Mouse (Mus musculus): ENCODE measurements around the gene Spint5. TPM values are rescaled to one million over a fixed set of nuclear protein-coding genes. Genes with fewer than 3 reads are reported as not detected.

The Spint5 gene
- not detected in 2 replicates for polyA plus RNA-seq (2012; ENCODE audit: insufficient read depth, insufficient read length, missing spikeins)

GRCm38 (mm10) chr2:164715005-164715404 is at the start of gene Spint5:
Spint5 (plus strand) TSS chr2:164715305.
- TF ChIP-seq POLR2A (IDR thresholded peaks at IDR 0.05; ENCODE audit: borderline replicate concordance, low read depth, low read length) (no peak), CTCF (IDR thresholded peaks at IDR 0.05; ENCODE audit: low read depth, low read length) (no peak)
- H3K27ac ChIP-seq (ENCODE audit: insufficient read depth, low read depth, low read length) = no peak within 1 kb of the TSS
- H3K4me1 ChIP-seq (ENCODE audit: control insufficient read depth, insufficient read depth, low read length) = no peaks in the 10 kb centered on the region
- no peak within 1 kb of the TSS for H3K4me3 ChIP-seq (ENCODE audit: insufficient read depth, low read length)

DNA sequence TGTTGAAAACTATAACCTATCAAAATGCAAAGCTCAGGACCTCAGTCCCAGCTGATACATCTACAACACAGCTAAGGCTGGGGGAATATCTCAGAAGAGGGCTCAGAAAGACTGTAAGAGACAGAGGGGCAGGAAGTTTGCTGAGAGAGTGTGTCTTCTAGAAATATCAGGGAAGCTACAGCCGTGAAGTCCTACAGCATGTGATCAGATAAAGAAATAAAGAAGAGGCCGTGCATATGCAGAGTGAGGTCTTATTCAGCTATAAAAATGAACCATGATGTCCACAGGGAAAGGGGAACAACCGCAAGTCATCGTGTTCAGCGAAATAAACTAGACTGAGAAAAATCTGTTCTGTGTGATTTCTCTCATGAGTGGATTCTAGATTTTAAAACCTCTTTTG is 44.8 kb upstream of the Spint5 start:
- H3K27ac ChIP-seq (ENCODE audit: insufficient read depth, low read depth, low read length) = no peak overlapping the region
- H3K4me3 ChIP-seq (ENCODE audit: insufficient read depth, low read length) = no peak overlapping the region
- H3K4me1 ChIP-seq (ENCODE audit: control insufficient read depth, insufficient read depth, low read length) = peaks cover 5% of the 10 kb centered on the region
- TF ChIP-seq POLR2A (IDR thresholded peaks at IDR 0.05; ENCODE audit: borderline replicate concordance, low read depth, low read length) (no peak), CTCF (IDR thresholded peaks at IDR 0.05; ENCODE audit: low read depth, low read length) (no peak)

DNA sequence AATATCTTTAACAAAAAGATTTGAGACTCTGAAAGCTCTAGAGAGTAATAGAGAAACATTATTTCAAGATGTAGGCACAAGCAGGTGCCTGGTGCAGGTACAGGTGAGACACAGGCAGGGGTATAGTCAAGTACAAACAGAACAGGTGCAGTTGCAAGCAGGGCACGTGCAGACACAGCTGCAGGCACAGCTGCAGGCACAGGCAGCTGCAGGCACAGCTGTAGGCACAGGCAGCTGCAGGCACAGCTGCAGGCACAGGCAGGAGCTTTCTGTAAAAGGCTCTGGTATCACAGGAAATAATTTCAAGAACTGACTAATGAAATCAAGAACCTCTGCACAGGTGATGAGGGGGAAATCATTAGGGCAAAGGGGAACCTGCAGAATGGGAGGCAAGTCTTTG is 44.2 kb upstream of the Spint5 start:
- H3K4me3 ChIP-seq (ENCODE audit: insufficient read depth, low read length) = no peak overlapping the region
- peaks cover 5% of the 10 kb centered on the region for H3K4me1 ChIP-seq (ENCODE audit: control insufficient read depth, insufficient read depth, low read length)
- H3K27ac ChIP-seq (ENCODE audit: insufficient read depth, low read depth, low read length) = no peak overlapping the region
- no peak for TF ChIP-seq POLR2A (IDR thresholded peaks at IDR 0.05; ENCODE audit: borderline replicate concordance, low read depth, low read length)
- TF ChIP-seq CTCF (IDR thresholded peaks at IDR 0.05; ENCODE audit: low read depth, low read length) = no peak

DNA sequence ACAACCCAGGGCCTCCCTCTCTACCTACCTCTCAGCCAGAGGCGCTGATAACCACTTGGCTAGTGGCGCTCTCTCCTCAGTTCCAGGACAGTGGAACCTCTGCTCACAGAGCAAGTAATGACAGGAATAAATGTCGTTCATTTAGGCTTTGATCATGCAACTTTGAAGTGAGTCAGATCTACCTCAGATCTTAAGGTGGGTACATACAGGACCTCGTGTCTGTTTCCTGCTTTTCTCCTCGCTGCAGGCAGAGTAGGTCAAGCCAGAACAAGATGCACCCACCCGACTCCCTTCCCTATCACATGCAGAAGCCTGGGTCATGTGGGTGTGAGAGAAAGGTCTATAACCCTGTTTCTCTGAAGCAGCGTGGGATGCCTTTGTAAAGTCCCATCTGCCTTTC is 41.1 kb upstream of the Spint5 start, which contains the start of gene Wfdc11:
TSS of gene Wfdc11 (minus strand) at position 101 of the 400 bp plus-strand sequence.
- TF ChIP-seq CTCF (IDR thresholded peaks at IDR 0.05; ENCODE audit: low read depth, low read length) (no peak), POLR2A (IDR thresholded peaks at IDR 0.05; ENCODE audit: borderline replicate concordance, low read depth, low read length) (no peak)
- Histone ChIP-seq H3K4me3 (ENCODE audit: insufficient read depth, low read length) (no peak within 1 kb of the TSS), H3K27ac (ENCODE audit: insufficient read depth, low read depth, low read length) (no peak within 1 kb of the TSS), H3K4me1 (ENCODE audit: control insufficient read depth, insufficient read depth, low read length) (peaks cover 11% of the 10 kb centered on the region)

GRCm38 (mm10) chr2:164676103-164676502 is 39.0 kb upstream of the Spint5 start:
- no peak for TF ChIP-seq POLR2A (IDR thresholded peaks at IDR 0.05; ENCODE audit: borderline replicate concordance, low read depth, low read length)
- TF ChIP-seq CTCF (IDR thresholded peaks at IDR 0.05; ENCODE audit: low read depth, low read length) = peak; percentile 10; the same call in 1 of the 2 replicates
- peaks cover 19% of the 10 kb centered on the region for H3K4me1 ChIP-seq (ENCODE audit: control insufficient read depth, insufficient read depth, low read length)
- no peak overlapping the region for H3K4me3 ChIP-seq (ENCODE audit: insufficient read depth, low read length)
- no peak overlapping the region for H3K27ac ChIP-seq (ENCODE audit: insufficient read depth, low read depth, low read length)

DNA sequence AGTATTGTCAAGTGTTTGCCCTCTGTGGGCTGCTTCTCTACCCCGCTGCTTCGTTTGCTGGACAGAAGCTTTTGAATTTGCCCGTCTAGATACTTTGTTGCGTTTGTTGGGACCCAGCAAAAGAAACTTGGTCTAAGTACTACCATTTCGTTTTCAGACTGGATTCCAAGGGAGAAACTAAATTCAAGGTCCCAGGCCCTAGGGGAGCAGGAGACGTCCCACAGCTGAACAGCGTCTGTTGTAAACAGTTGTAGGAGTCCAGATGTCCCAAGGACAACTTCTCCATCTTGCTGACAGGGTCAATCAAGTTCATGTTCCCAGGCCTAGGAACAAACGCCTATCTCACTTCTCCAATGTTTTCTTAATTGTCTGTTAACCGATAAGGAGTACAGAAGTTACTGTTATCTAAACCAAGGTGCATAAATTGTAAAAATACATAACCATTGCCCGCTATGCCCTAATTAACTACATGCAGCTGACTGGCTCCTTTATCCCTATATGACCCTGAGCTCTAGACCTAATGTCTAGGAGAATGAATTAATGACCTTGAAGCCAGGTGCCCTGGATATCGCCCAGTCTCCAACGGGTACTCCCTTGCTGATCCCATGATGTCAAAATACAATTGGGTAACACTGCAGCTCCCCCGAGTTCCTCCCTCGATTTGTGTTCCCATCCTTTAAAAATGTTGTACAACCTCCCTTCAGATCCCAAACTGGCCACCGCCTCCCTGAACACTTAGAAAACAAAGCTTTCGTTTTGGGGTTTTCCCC is 38.0 kb upstream of the Spint5 start:
- TF ChIP-seq POLR2A (IDR thresholded peaks at IDR 0.05; ENCODE audit: borderline replicate concordance, low read depth, low read length) = no peak
- TF ChIP-seq CTCF (IDR thresholded peaks at IDR 0.05; ENCODE audit: low read depth, low read length) = no peak
- Histone ChIP-seq H3K4me1 (ENCODE audit: control insufficient read depth, insufficient read depth, low read length) (peaks cover 26% of the 10 kb centered on the region), H3K27ac (ENCODE audit: insufficient read depth, low read depth, low read length) (no peak overlapping the region), H3K4me3 (ENCODE audit: insufficient read depth, low read length) (no peak overlapping the region)

DNA sequence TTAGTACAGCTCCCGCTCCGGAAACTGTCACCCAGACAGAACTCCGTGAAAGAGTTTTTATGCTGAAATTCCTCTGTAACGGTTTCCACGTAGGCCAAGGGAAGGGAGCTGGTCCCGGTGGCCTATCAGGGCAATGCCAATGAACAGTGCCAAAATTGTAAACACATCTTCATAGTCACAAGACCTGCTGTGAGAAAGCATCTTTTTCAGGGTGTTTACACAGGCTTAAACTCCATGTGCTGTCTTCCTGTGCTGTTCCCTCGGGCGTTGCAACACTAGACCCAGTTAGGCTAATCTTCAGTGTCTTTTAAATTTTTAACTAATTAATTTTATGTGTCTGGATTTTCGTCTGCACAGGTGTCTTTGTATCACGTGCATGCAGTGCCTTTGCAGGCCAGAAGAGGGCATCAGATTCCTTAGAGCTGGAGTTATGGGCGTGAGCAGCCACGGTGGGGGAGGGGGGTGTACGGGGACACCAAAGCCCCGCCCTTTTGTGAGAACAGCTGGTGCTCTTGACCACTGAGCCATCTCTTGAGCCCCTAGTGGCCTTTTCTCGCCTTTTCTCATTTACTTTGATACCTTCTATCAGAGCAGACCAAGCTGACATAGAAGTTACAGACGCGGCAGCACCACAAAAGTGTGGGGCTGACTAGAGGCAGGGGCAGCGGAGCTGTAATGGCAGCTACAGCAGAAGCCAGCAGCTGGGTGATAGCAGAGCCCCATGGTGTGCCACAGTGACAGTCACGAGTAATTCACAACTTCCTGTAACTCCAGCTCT is 36.1 kb upstream of the Spint5 start:
- Histone ChIP-seq H3K4me1 (ENCODE audit: control insufficient read depth, insufficient read depth, low read length) (peaks cover 26% of the 10 kb centered on the region), H3K4me3 (ENCODE audit: insufficient read depth, low read length) (no peak overlapping the region), H3K27ac (ENCODE audit: insufficient read depth, low read depth, low read length) (peak overlapping the region; percentile 74)
- TF ChIP-seq POLR2A (IDR thresholded peaks at IDR 0.05; ENCODE audit: borderline replicate concordance, low read depth, low read length) (no peak), CTCF (IDR thresholded peaks at IDR 0.05; ENCODE audit: low read depth, low read length) (peak; percentile 59; the same call in 1 of the 2 replicates)

DNA sequence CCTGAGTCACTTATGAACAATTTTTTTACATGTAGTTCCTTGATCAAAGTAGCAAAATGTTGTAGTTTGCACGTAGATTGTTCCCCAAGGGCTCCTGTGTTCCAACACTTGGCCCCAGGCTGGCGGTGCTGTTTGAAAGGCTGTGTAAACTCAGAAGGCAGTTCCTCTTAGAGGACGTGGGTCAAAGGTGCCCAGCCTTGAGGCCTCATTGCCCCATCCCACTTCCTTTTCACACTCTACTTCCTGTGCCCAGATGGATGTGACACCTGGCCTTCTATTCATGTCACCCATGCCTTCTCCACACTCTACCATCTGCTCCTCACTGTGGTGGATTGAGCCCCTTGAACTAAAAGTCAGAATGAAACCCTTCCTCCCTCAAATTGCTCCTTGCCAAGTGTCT is 35.2 kb upstream of the Spint5 start:
- H3K4me3 ChIP-seq (ENCODE audit: insufficient read depth, low read length) = no peak overlapping the region
- TF ChIP-seq POLR2A (IDR thresholded peaks at IDR 0.05; ENCODE audit: borderline replicate concordance, low read depth, low read length) = no peak
- TF ChIP-seq CTCF (IDR thresholded peaks at IDR 0.05; ENCODE audit: low read depth, low read length) = no peak
- peak overlapping the region; percentile 25 for H3K27ac ChIP-seq (ENCODE audit: insufficient read depth, low read depth, low read length)
- peaks cover 26% of the 10 kb centered on the region for H3K4me1 ChIP-seq (ENCODE audit: control insufficient read depth, insufficient read depth, low read length)

- no peak within 1 kb of the TSS for H3K27ac ChIP-seq (ENCODE audit: insufficient read depth, low read depth, low read length)
Measured at GRCm38 (mm10) chr2:164684807-164685206, 30.3 kb upstream of the Spint5 start, which contains the start of gene Wfdc13. Wfdc13 (plus strand) TSS chr2:164685107.

More at GRCm38 (mm10) chr2:164684807-164685206, 30.3 kb upstream of the Spint5 start, which contains the start of gene Wfdc13:
- Histone ChIP-seq H3K4me1 (ENCODE audit: control insufficient read depth, insufficient read depth, low read length) (peaks cover 16% of the 10 kb centered on the region), H3K4me3 (ENCODE audit: insufficient read depth, low read length) (no peak within 1 kb of the TSS)
- TF ChIP-seq CTCF (IDR thresholded peaks at IDR 0.05; ENCODE audit: low read depth, low read length) (no peak), POLR2A (IDR thresholded peaks at IDR 0.05; ENCODE audit: borderline replicate concordance, low read depth, low read length) (no peak)
